Mouse (Mus musculus) bone marrow, adult 2 months (tissue): ENCODE data around the gene Gm9918. TPM values are rescaled to one million over a fixed set of nuclear protein-coding genes. Genes with fewer than 3 reads are reported as not detected.

Source experiments
- H3K27ac ChIP-seq: fragments of 200-500 bp; 2 replicates; pipeline ENCODE4 v1.5.1; 2012; ENCODE audit warnings: low read depth, mild to moderate bottlenecking, control low read depth, inconsistent platforms, low read length; ENCODE audit not compliant: control insufficient read depth, poor library complexity, insufficient read depth
- H3K4me1 ChIP-seq: fragments of 200-500 bp; 2 replicates; pipeline ENCODE4 v1.6.1; 2011; ENCODE audit warnings: low read length; ENCODE audit not compliant: control insufficient read depth, insufficient read depth
- H3K4me3 ChIP-seq: fragments of 200-500 bp; replicated peaks from 2 replicates; pipeline ENCODE3; 2011; ENCODE audit warnings: mild to moderate bottlenecking, low read depth, low read length, control low read depth; ENCODE audit not compliant: control insufficient read depth
- CTCF ChIP-seq: fragments of 200-500 bp; IDR thresholded peaks from 2 replicates; pipeline ENCODE4 v1.5.1; 2011; ENCODE audit warnings: low read length, control low read depth; ENCODE audit not compliant: control insufficient read depth, insufficient read depth
- POLR2A ChIP-seq: fragments of 200-500 bp; IDR thresholded peaks from 2 replicates; pipeline ENCODE4 v1.6.1; 2011; ENCODE audit warnings: low read depth, mild to moderate bottlenecking, control low read depth, low read length, borderline replicate concordance; ENCODE audit not compliant: control insufficient read depth
- WGBS: fragments of 180-500 bp; shearing (Covaris S2); methylation state at CpG from one replicate; pipeline ENCODE4 v1.1.7; 2018; 5-methylcytosine and 5-hydroxymethylcytosine counted together
- polyA plus RNA-seq: library from polyadenylated mRNA; stranded (reverse); fragments of >200 nt; gene quantifications from 2 replicates; pipeline ENCODE4 v1.2.4, GENCODE M21; 2011; ENCODE audit warnings: low replicate concordance; ENCODE audit not compliant: missing spikeins, insufficient read depth, insufficient read length

Gm9918 gene
- polyA plus RNA-seq, 1 experiment = not detected

DNA sequence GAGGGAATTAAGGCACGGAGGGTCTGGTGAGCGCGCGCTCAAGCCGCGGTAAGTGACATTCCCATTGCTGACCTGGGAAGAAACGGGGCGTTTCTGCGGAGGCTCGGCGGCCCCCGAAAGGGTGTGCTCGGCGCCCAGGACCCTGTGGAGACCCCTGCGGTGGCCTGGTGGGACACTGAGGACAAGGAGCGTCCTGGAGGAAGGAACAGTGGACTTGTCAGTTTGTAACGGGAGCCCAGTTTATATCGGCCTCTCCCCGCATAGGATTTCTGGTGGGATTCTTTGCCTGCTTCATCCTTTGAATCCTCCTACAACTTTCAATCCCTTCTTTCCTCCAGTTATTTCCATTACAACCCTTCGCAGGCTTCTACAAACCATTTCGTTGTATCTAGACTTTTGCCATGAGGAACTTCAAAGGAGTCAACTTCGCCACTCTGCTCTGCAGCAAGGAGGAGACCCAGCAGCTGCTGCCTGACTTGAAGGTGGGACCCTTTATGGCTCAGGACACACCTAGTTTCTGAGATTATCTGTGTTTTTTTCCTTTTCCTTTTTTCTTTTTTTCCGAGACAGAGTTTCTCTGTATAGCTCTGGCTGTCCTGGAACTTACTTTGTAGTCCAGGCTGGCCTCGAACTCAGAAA is 26.1 kb downstream of the Gm9918 start:
- WGBS = 4% methylated on average over 24 of the region's 24 CpGs
- Histone ChIP-seq H3K4me3 (peak overlapping the region; percentile 94), H3K27ac (0 out of 2 replicates have a peak overlapping the region, but pooled peaks have one; percentile 26), H3K4me1 (no peaks in the 10 kb centered on the region)
- TF ChIP-seq POLR2A (no peak), CTCF (no peak)

DNA sequence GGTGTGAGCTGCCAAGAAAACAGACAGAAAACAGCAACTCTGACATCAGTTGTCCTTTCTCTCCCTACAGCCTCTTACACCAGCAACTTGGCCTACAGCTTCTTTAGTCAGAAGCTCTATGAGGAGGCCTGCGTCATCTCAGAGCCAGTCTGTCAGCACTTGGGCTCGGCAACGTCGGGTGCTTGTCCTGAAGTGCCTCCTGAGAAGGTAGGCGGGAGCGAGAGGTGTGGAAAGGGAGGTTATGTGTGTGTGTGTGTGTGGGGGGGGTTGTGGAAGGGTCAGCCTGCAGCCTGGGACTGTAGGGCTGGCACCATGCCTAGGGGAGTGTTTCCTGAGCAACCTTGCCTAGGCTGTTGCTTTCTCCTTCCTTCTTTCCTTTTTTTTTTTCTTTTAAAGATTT is 32.2 kb downstream of the Gm9918 start:
- WGBS = 83% methylated on average over 6 of the region's 6 CpGs
- Histone ChIP-seq H3K4me1 (no peaks in the 10 kb centered on the region), H3K27ac (no peak overlapping the region), H3K4me3 (no peak overlapping the region)
- no peak for TF ChIP-seq CTCF
- TF ChIP-seq POLR2A = no peak

DNA sequence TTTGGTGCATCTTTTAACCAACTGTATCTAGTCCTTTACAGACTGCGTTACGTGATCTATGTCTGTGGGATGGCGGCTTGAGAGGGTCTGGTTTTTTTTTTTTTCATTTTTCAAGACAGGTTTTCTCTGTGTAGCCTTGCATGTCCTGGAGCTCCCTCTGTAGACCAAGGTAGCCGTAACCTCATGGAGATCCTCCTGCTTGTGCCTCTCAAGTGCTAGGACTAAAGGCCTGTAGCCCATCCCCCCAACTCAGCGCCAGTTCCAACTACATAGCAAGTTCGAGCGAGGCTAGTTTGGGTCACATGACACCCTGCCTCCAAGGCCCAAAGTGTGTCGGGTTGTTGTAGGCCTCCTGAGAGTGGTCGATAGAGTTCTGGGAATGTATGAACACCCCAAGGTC is 38.4 kb downstream of the Gm9918 start:
- TF ChIP-seq POLR2A = no peak
- no peak for TF ChIP-seq CTCF
- H3K4me3 ChIP-seq = no peak overlapping the region
- WGBS = 92% methylated on average over 9 of the region's 9 CpGs
- H3K27ac ChIP-seq = no peak overlapping the region
- no peaks in the 10 kb centered on the region for H3K4me1 ChIP-seq

DNA sequence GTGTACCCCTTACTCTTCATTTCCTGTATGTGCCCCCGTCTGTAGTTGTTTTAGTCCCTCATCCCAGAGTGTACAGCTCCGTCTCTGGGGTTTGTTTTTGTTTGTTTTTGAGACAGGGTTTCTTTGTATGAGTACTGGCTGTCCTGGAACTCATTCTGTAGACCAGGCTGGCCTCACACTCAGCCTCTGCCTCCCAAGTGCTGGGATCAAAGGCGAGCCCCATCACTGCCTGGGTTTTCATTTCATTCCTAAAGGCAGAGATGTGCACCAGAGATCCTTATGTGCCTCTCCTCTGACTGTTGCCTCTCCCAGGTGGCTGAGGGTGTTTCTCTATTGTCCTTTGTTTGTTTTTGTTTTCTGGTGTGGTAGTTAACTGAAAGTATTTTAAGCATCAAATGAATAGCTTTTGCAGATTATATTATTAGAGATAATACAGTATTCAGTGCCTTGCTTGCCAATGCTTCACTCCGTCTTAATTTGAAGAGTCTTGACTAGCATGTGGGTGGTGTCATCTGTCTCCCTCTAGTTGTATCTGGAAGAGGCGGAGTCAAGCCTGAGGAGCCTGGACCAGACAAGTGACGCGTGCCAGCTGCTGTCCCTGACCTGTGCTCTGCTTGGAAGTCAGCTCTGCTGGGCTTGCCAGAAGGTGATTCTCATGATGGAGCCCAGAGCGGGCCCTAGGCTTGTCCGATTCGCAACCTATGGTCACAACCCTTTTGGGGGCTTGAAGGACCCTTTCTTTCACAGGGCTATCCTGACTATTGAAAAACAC is 39.9 kb downstream of the Gm9918 start:
- Histone ChIP-seq H3K4me1 (no peaks in the 10 kb centered on the region), H3K27ac (no peak overlapping the region), H3K4me3 (no peak overlapping the region)
- TF ChIP-seq POLR2A = no peak
- no peak for TF ChIP-seq CTCF
- WGBS = 91% methylated on average over 10 of the region's 10 CpGs

DNA sequence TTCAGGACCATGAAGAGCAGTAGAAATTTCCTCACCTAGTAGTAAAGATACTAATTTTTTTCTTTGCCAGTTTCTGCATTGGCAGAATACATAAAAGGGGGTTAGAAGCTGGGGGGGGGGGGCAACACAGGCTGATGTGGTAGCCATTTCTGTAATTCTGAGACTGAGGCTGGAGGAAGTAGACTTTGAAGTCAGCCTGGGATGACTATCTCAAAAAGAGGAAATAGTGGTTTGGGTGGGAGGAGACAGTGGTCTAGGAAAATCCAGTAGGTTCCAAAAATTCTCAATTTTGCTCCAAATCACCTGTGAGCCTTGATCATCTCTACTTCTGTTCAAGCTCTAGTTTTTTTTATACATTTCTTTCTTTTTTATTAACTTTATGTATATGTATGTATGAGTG is 41.1 kb downstream of the Gm9918 start:
- Histone ChIP-seq H3K4me3 (no peak overlapping the region), H3K27ac (no peak overlapping the region), H3K4me1 (no peaks in the 10 kb centered on the region)
- TF ChIP-seq POLR2A = no peak
- TF ChIP-seq CTCF = no peak

DNA sequence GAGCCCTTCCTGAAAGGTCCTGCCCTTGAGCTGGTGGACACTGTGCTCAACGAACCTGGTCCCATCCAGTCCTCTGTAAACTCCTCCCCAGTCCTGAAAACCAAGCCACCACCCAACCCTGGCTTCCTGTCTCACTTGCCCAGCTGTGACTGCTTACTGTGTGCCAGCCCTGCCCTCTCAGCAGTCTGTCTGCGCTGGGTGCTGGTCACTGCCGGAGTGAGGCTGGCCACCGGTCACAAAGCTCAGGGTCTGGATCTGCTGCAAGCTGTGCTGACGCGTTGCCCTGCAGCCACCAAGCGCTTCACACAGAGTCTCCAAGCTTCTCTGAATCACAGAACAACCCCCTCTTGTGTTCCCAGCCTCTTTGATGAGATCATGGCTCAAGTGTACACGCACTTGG is 44.9 kb downstream of the Gm9918 start:
- WGBS = 89% methylated on average over 8 of the region's 8 CpGs
- Histone ChIP-seq H3K4me1 (no peaks in the 10 kb centered on the region), H3K27ac (no peak overlapping the region), H3K4me3 (no peak overlapping the region)
- TF ChIP-seq POLR2A (no peak), CTCF (no peak)

DNA sequence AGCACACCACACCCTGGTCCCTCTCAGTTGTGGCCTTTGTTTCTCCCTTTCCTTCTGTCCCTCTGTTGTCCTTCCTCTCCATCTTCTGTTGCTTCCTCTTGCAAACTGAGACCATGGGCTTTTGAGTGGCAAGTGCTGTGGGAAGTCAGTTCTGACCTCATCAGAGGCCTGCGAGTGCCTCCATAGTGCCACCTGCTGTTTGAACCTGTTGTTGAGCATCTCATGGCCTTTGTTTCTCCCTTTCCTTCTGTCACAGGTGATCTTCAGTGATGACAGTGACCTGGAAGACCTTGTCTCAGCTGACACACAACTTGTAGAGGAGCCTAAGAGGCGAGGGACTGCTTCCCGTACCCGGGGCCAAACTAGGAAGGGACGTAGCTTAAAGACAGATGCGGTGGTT is 45.9 kb downstream of the Gm9918 start:
- 84% methylated on average over 6 of the region's 6 CpGs for WGBS
- Histone ChIP-seq H3K4me3 (no peak overlapping the region), H3K4me1 (no peaks in the 10 kb centered on the region), H3K27ac (no peak overlapping the region)
- TF ChIP-seq POLR2A (no peak), CTCF (peak; percentile 87)

Other genes starting within 250 kb of the Gm9918 start
- 2.0 and 5.6 TPM in 2 replicates for gene Krt18, start 242.4 kb upstream of the Gm9918 start, polyA plus RNA-seq
- 83.0 and 122 TPM in 2 replicates for gene Eif4b, start 196.8 kb upstream of the Gm9918 start, polyA plus RNA-seq
- 20.3 and 26.7 TPM in 2 replicates for gene Tns2, start 170.2 kb upstream of the Gm9918 start, polyA plus RNA-seq
- 7.9 and 23.0 TPM in 2 replicates for gene Spryd3, start 134.3 kb upstream of the Gm9918 start, polyA plus RNA-seq
- not detected in 2 replicates for gene Igfbp6, start 126.2 kb upstream of the Gm9918 start, polyA plus RNA-seq
- gene Soat2, start 120.0 kb upstream of the Gm9918 start, polyA plus RNA-seq = 1.2 and 2.7 TPM in 2 replicates
- 22.8 and 34.5 TPM in 2 replicates for gene Zfp740, start 67.3 kb upstream of the Gm9918 start, polyA plus RNA-seq
- gene Csad, start 65.8 kb upstream of the Gm9918 start, polyA plus RNA-seq = 13.6 and 18.5 TPM in 2 replicates
- gene Itgb7, start 38.6 kb upstream of the Gm9918 start, polyA plus RNA-seq = 39.1 and 140 TPM in 2 replicates
- 17.1 and 36.3 TPM in 2 replicates for gene Rarg, start 13.0 kb upstream of the Gm9918 start, polyA plus RNA-seq
- gene Mfsd5, start 8.9 kb downstream of the Gm9918 start, polyA plus RNA-seq = 10.5 and 13.5 TPM in 2 replicates
- 22.9 and 39.8 TPM in 2 replicates for gene Espl1, start 25.7 kb downstream of the Gm9918 start, polyA plus RNA-seq
- 352 and 432 TPM in 2 replicates for gene Pfdn5, start 55.6 kb downstream of the Gm9918 start, polyA plus RNA-seq
- 40.0 and 43.6 TPM in 2 replicates for gene Myg1, start 61.1 kb downstream of the Gm9918 start, polyA plus RNA-seq
- gene Aaas, start 80.2 kb downstream of the Gm9918 start, polyA plus RNA-seq = 56.6 and 97.9 TPM in 2 replicates
- gene Sp7, start 96.6 kb downstream of the Gm9918 start, polyA plus RNA-seq = 3.2 and 3.5 TPM in 2 replicates
- 13.8 and 35.2 TPM in 2 replicates for gene Sp1, start 135.6 kb downstream of the Gm9918 start, polyA plus RNA-seq
- gene Amhr2, start 174.8 kb downstream of the Gm9918 start, polyA plus RNA-seq = 4.8 TPM in 1 of 2 replicates, not detected in the other
- 125 and 251 TPM in 2 replicates for gene Prr13, start 188.5 kb downstream of the Gm9918 start, polyA plus RNA-seq
- gene Pcbp2, start 200.0 kb downstream of the Gm9918 start, polyA plus RNA-seq = 210 and 264 TPM in 2 replicates
- gene Gm10337, start 233.2 kb downstream of the Gm9918 start, polyA plus RNA-seq = not detected in 2 replicates
- gene Map3k12, start 246.5 kb downstream of the Gm9918 start, polyA plus RNA-seq = 2.2 and 3.1 TPM in 2 replicates
- gene Tarbp2, start 247.6 kb downstream of the Gm9918 start, polyA plus RNA-seq = 38.4 and 67.5 TPM in 2 replicates